Mouse (Mus musculus) bone marrow macrophage, adult 2 months (primary cell): ENCODE results near the gene Pabpc4.

Source experiments
- CTCF ChIP-seq: IDR thresholded peaks from 2 replicates; pipeline ENCODE4 v1.5.1; 2012; ENCODE audit warnings: low read depth, mild to moderate bottlenecking, low read length, moderate library complexity
- POLR2A ChIP-seq: IDR thresholded peaks from 2 replicates; pipeline ENCODE4 v1.6.1; 2012; ENCODE audit warnings: mild to moderate bottlenecking, low read depth, low read length, borderline replicate concordance

DNA sequence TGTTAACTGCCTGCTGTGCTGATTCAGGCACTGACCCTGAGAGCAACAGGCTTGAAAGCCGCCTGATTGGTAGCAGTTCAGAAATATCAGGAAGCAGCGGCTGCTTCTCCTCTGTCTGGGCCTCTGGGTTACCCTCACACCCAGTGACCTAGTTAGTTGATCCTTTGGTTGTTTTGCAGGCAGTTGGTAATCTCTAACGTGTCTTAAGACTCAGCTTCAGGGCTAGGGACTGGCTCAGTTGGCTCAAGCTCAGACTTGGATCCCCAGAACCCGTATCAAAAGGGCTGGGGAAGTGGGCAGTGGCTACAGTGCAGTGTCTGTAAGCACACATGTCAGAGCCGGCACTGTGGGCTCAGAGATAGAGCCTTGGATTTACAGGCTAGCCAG, 34.0 kb downstream of the Pabpc4 start:
- TF ChIP-seq CTCF (no peak), POLR2A (no peak)
